Mouse (Mus musculus): ENCODE results near the gene Lama5.

GRCm38 (mm10) chr2:180220165-180220564, 5.5 kb downstream of the Lama5 start:
- no peak for TF ChIP-seq MAFK (IDR thresholded peaks at IDR 0.05; ENCODE audit: insufficient read depth, low read depth, low read length)
- TF ChIP-seq ZNF384 (IDR thresholded peaks at IDR 0.05; ENCODE audit: low read depth, low read length): no peak
- TF ChIP-seq CHD2 (IDR thresholded peaks at IDR 0.05; ENCODE audit: low read depth, low read length): no peak
- TF ChIP-seq ZC3H11A (IDR thresholded peaks at IDR 0.05; ENCODE audit: borderline replicate concordance, low read depth, low read length): no peak
